Mouse (Mus musculus): ENCODE data around the gene Hcfc1r1. TPM values are rescaled to one million over a fixed set of nuclear protein-coding genes. Genes with fewer than 3 reads are reported as not detected.

Gene Hcfc1r1
- polyA plus RNA-seq, 1 experiment from 2014 or later, result 52.5 TPM

DNA sequence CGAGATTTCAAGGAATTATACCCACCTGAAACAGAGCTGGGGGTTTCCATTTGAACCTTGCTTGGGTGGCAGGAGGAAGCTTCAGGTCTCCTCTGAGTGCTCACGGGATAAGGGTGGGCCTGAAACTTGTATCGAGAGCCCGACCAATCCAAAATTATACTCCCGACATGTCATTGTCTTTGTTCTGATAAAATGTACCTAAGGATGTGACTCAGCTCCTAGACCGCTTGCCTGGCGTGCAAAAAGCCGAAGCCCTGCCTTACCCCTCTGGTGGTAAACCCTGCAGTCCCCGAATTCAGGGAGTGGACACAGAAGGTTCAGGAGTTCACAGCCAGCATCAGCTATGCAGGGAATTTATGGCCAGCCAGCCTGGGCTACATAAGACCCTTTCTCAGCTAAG is 6.9 kb downstream of the Hcfc1r1 start:
- no peak overlapping the region for H3K4me3 ChIP-seq (ENCODE audit: low read depth, low read length)

DNA sequence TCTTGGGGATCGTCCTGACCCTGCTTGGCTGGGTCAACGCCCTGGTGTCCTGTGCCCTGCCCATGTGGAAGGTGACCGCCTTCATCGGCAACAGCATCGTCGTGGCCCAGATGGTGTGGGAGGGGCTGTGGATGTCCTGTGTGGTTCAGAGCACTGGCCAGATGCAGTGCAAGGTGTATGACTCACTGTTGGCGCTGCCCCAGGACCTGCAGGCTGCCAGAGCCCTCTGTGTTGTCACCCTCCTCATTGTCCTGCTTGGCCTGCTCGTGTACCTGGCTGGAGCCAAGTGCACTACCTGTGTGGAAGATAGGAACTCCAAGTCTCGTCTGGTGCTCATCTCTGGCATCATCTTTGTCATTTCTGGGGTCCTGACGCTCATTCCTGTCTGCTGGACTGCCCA is 7.7 kb downstream of the Hcfc1r1 start:
- Histone ChIP-seq H3K4me1 (replicated peaks; ENCODE audit: control insufficient read depth, insufficient read depth, low read length) (peaks cover 12% of the 10 kb centered on the region), H3K36me3 (ENCODE audit: control insufficient read depth, insufficient read depth, low read length) (no peaks in the 10 kb centered on the region), H3K4me3 (ENCODE audit: low read depth, low read length) (no peak overlapping the region), H3K27ac (ENCODE audit: low read depth, low read length) (no peak overlapping the region), H3K9me3 (ENCODE audit: control insufficient read depth, low read length) (no peaks in the 10 kb centered on the region), H3K27me3 (ENCODE audit: control insufficient read depth, insufficient read depth, low read length) (peaks cover 71% of the 10 kb centered on the region), H3K4me2 (replicated peaks; ENCODE audit: low read depth, low read length) (no peak overlapping the region), H3K9ac (ENCODE audit: low read depth, low read length) (no peak overlapping the region)
- 79% methylated on average over 10 of the region's 10 CpGs for WGBS
- ATAC-seq (ENCODE audit: low FRiP score), result no peak
- no peak for DNase-seq (ENCODE audit: low spot score)

More for the DNA sequence above, 6.9 kb downstream of the Hcfc1r1 start:
- no peaks in the 10 kb centered on the region for H3K36me3 ChIP-seq (ENCODE audit: control insufficient read depth, insufficient read depth, low read length)
- WGBS, result 77% methylated on average over 9 of the region's 9 CpGs
- H3K4me2 ChIP-seq (replicated peaks; ENCODE audit: low read depth, low read length), result no peak overlapping the region
- ATAC-seq (ENCODE audit: low FRiP score) (no peak), DNase-seq (ENCODE audit: low spot score) (no peak)
- no peak overlapping the region for H3K9ac ChIP-seq (ENCODE audit: low read depth, low read length)
- H3K27ac ChIP-seq (ENCODE audit: low read depth, low read length), result no peak overlapping the region
- peaks cover 78% of the 10 kb centered on the region for H3K27me3 ChIP-seq (ENCODE audit: control insufficient read depth, insufficient read depth, low read length)
- H3K9me3 ChIP-seq (ENCODE audit: control insufficient read depth, low read length), result no peaks in the 10 kb centered on the region
- H3K4me1 ChIP-seq (replicated peaks; ENCODE audit: control insufficient read depth, insufficient read depth, low read length), result peaks cover 12% of the 10 kb centered on the region

DNA sequence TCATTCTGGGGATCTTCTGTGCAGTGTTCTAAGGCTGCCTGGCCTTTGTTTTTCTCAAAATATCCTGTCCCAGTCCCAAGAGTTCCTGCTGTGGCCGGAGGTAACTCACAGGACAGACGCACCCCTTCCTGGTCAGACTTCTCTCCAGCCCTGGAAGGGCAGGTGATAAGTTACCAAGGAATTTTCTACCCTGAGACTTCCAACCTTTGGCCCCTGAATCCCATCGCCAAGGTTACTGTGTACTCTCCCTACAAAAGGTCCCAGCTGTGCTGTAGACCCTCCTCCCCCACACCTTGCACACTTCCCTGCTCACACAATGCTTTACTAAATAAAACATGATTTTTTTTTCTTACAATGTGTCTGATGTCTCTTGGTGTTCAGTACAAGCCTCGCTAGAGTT is 8.7 kb downstream of the Hcfc1r1 start:
- DNase-seq (ENCODE audit: low spot score) (no peak), ATAC-seq (ENCODE audit: low FRiP score) (no peak)
- H3K27me3 ChIP-seq (ENCODE audit: control insufficient read depth, insufficient read depth, low read length), result peaks cover 64% of the 10 kb centered on the region
- H3K9ac ChIP-seq (ENCODE audit: low read depth, low read length), result no peak overlapping the region
- no peak overlapping the region for H3K4me3 ChIP-seq (ENCODE audit: low read depth, low read length)
- no peak overlapping the region for H3K4me2 ChIP-seq (replicated peaks; ENCODE audit: low read depth, low read length)
- no peak overlapping the region for H3K27ac ChIP-seq (ENCODE audit: low read depth, low read length)
- H3K9me3 ChIP-seq (ENCODE audit: control insufficient read depth, low read length), result no peaks in the 10 kb centered on the region
- peaks cover 5% of the 10 kb centered on the region; the same call in 1 of the 2 replicates for H3K4me1 ChIP-seq (replicated peaks; ENCODE audit: control insufficient read depth, insufficient read depth, low read length)
- H3K36me3 ChIP-seq (ENCODE audit: control insufficient read depth, insufficient read depth, low read length), result no peaks in the 10 kb centered on the region
- 65% methylated on average over 4 of the region's 4 CpGs for WGBS

DNA sequence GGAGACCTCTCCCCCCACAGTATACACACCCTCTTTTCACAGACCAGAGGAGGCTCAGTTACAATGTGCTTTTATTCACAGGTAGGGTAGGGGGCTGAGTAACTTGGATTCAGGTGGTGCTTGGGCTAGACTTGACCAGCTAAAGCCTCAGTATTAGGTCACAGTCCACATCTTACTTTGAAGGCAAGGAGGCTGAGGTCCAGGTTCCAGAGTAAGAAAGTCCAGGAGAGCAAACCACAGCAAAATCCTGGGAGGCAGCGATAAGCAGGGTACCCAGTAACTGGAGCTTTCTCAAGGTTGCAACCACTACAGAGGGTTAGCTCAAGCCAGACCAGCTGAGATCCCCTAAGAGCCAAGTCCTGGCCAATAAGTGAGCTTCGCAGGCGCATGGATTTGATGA is 9.1 kb downstream of the Hcfc1r1 start:
- Histone ChIP-seq H3K4me2 (replicated peaks; ENCODE audit: low read depth, low read length) (no peak overlapping the region), H3K36me3 (ENCODE audit: control insufficient read depth, insufficient read depth, low read length) (no peaks in the 10 kb centered on the region), H3K9me3 (ENCODE audit: control insufficient read depth, low read length) (no peaks in the 10 kb centered on the region), H3K4me3 (ENCODE audit: low read depth, low read length) (no peak overlapping the region), H3K4me1 (replicated peaks; ENCODE audit: control insufficient read depth, insufficient read depth, low read length) (peaks cover 5% of the 10 kb centered on the region; the same call in 1 of the 2 replicates), H3K9ac (ENCODE audit: low read depth, low read length) (no peak overlapping the region), H3K27ac (ENCODE audit: low read depth, low read length) (no peak overlapping the region), H3K27me3 (ENCODE audit: control insufficient read depth, insufficient read depth, low read length) (peaks cover 63% of the 10 kb centered on the region)
- 50% methylated on average over 3 of the region's 3 CpGs for WGBS
- ATAC-seq (ENCODE audit: low FRiP score), result no peak
- no peak for DNase-seq (ENCODE audit: low spot score)

DNA sequence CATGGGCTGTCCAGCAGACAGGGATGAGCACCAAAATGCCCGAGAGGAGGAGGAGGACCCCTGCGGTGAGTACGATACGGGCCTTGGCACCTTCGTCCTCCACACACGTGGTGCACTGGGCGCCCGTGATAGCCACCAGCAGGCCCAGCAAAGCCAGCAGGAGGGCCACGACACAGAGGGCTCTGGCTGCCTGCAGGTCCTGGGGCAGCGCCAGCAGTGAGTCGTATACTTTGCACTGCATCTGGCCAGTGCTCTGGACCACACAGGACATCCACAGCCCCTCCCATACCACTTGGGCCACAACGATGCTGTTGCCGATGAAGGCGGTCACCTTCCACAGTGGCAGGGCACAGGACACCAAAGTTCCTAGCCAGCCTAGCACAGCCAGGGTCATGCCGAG is 9.8 kb downstream of the Hcfc1r1 start:
- Histone ChIP-seq H3K4me1 (replicated peaks; ENCODE audit: control insufficient read depth, insufficient read depth, low read length) (peaks cover 5% of the 10 kb centered on the region; the same call in 1 of the 2 replicates), H3K4me3 (ENCODE audit: low read depth, low read length) (no peak overlapping the region), H3K36me3 (ENCODE audit: control insufficient read depth, insufficient read depth, low read length) (no peaks in the 10 kb centered on the region), H3K9me3 (ENCODE audit: control insufficient read depth, low read length) (no peaks in the 10 kb centered on the region), H3K27ac (ENCODE audit: low read depth, low read length) (no peak overlapping the region), H3K4me2 (replicated peaks; ENCODE audit: low read depth, low read length) (no peak overlapping the region), H3K27me3 (ENCODE audit: control insufficient read depth, insufficient read depth, low read length) (peaks cover 57% of the 10 kb centered on the region), H3K9ac (ENCODE audit: low read depth, low read length) (no peak overlapping the region)
- WGBS, result 21% methylated on average over 15 of the region's 15 CpGs
- DNase-seq (ENCODE audit: low spot score) (no peak), ATAC-seq (ENCODE audit: low FRiP score) (0 out of 2 replicates have a peak, but pooled peaks have one; percentile 33)

DNA sequence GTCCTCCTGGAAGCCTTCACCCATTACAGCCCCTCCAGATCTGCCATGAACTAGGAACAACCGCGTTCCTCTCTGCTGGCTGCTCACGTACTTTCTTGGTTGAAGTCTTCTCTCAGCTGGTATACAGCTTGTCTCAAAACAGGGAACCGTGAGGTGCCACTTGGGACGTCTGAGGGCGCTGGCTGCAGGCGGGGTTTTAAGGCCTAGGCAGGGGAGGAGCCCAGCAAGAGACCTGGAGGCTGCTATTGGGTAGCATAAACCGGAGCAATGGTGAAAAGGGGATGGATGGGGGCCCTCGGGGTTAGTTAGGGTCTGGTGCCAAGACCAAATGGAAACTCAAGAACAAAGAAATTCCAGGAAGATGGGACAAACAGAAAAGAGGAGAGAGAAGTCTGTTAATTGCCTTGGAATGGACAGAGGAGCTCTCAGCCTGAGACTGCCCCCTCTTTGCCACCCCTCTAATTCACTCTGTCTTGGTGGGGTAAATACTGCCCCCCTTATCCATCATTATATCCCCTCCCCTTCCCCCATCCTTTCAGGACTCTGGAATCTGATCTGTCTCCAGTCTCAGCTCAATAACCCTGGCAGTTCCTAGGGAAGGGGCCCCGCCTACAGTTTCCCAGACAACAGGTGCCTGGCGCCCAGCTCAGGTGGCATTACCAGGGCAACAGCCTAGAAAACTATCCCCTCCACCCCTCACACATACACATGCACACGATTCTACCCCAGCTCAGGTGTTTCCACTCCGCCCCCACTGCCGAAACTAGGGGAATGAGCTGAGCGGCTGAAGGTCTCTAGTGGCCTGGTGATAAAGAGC is 10.7 kb downstream of the Hcfc1r1 start, which contains the start of gene Cldn9:
Gene Cldn9, minus strand, starts transcription at position 171 of the 817 bp plus-strand sequence.
- Histone ChIP-seq H3K27ac (ENCODE audit: low read depth, low read length) (no peak within 1 kb of the TSS), H3K9ac (ENCODE audit: low read depth, low read length) (no peak within 1 kb of the TSS), H3K27me3 (ENCODE audit: control insufficient read depth, insufficient read depth, low read length) (peaks cover 48% of the 10 kb centered on the region), H3K4me3 (ENCODE audit: low read depth, low read length) (no peak within 1 kb of the TSS), H3K9me3 (ENCODE audit: control insufficient read depth, low read length) (no peaks in the 10 kb centered on the region), H3K4me1 (replicated peaks; ENCODE audit: control insufficient read depth, insufficient read depth, low read length) (peaks cover 5% of the 10 kb centered on the region; the same call in 1 of the 2 replicates), H3K36me3 (ENCODE audit: control insufficient read depth, insufficient read depth, low read length) (no peaks in the 10 kb centered on the region), H3K4me2 (replicated peaks; ENCODE audit: low read depth, low read length) (no peak within 1 kb of the TSS)
- ATAC-seq (ENCODE audit: low FRiP score), result peak; percentile 76
- WGBS, result 14% methylated on average over 15 of the region's 15 CpGs
- DNase-seq (ENCODE audit: low spot score), result no peak

DNA sequence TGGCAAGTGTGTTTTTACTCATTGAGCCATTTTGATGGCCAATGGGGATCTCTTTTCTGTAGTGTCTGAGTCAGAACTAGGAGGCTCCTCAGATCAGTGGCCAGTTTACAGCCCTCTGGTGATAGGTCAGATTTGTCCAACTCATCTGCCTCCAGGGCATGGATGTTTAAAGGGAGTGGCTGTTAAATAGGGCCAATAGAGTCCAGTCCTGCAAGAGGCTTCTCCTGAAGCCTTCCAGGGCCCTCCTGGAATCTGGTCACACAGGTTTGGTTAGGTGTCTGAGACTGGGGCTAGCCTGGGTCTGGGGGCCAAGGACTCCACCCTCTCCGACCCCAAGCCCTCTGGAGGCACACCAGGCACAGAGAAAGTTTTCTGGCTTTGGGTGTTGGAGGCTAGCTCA is 21.1 kb downstream of the Hcfc1r1 start:
- no peak overlapping the region for H3K9ac ChIP-seq (ENCODE audit: low read depth, low read length)
- no peak overlapping the region for H3K4me3 ChIP-seq (ENCODE audit: low read depth, low read length)
- H3K36me3 ChIP-seq (ENCODE audit: control insufficient read depth, insufficient read depth, low read length), result no peaks in the 10 kb centered on the region
- H3K4me1 ChIP-seq (replicated peaks; ENCODE audit: control insufficient read depth, insufficient read depth, low read length), result peaks cover 3% of the 10 kb centered on the region; the same call in 1 of the 2 replicates
- ATAC-seq (ENCODE audit: low FRiP score) (no peak), DNase-seq (ENCODE audit: low spot score) (no peak)
- H3K27me3 ChIP-seq (ENCODE audit: control insufficient read depth, insufficient read depth, low read length), result peaks cover 18% of the 10 kb centered on the region
- no peak overlapping the region for H3K4me2 ChIP-seq (replicated peaks; ENCODE audit: low read depth, low read length)
- no peaks in the 10 kb centered on the region for H3K9me3 ChIP-seq (ENCODE audit: control insufficient read depth, low read length)
- WGBS, result 74% methylated on average over 1 of the region's 1 CpGs
- H3K27ac ChIP-seq (ENCODE audit: low read depth, low read length), result no peak overlapping the region

DNA sequence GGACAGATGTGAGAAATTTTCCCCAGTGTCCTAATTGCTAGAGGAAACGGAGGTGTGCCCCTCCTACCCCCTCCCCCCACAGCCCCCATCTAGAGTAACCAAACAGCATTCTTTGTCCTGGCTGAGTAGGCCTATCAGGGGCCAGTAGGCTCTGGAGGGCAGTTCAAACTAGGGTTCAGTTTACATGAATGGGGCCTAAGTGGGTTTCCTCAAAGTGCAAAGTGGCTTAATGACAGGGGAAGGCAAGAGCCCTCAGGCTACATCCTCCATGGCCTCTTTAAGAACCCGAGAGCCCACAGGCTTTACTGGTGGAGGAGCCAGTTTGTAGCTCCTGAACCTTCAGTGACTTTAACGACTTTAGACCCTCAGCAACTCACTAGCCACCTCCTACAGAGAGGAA is 22.4 kb downstream of the Hcfc1r1 start:
- ATAC-seq (ENCODE audit: low FRiP score) (no peak), DNase-seq (ENCODE audit: low spot score) (peak; percentile 6)
- Histone ChIP-seq H3K9me3 (ENCODE audit: control insufficient read depth, low read length) (no peaks in the 10 kb centered on the region), H3K27me3 (ENCODE audit: control insufficient read depth, insufficient read depth, low read length) (peaks cover 24% of the 10 kb centered on the region), H3K27ac (ENCODE audit: low read depth, low read length) (no peak overlapping the region), H3K9ac (ENCODE audit: low read depth, low read length) (no peak overlapping the region), H3K4me1 (replicated peaks; ENCODE audit: control insufficient read depth, insufficient read depth, low read length) (peaks cover 5% of the 10 kb centered on the region; the same call in 1 of the 2 replicates), H3K4me3 (ENCODE audit: low read depth, low read length) (no peak overlapping the region), H3K36me3 (ENCODE audit: control insufficient read depth, insufficient read depth, low read length) (no peaks in the 10 kb centered on the region), H3K4me2 (replicated peaks; ENCODE audit: low read depth, low read length) (no peak overlapping the region)
- 18% methylated on average over 3 of the region's 3 CpGs for WGBS

All from hindbrain, embryonic 11.5 days (tissue).